Mouse (Mus musculus): ENCODE data around the gene Axin2. TPM values are rescaled to one million over a fixed set of nuclear protein-coding genes. Genes with fewer than 3 reads are reported as not detected.

The Axin2 gene
- polyA plus RNA-seq, 1 experiment from 2014 or later: 7.8 TPM

DNA sequence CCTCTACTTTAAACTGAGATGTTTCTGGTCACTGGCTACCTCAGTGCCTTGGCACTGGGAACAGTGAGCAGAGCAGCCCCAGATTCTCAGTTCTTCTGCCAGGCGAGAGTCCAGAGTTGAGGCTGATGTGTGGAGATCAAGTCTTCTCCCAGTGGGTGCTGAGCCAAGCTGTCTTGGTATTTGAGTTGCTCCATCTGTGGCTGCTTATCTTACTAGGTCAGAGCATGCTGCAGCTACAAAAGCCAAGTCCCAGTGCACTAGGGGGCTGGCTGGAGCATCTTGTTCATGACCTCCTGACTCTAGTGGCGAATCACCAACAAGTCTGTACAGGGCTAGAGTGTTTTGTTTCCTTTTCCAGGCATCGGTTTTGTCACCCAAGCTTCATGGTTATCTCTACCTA, 77.7 kb downstream of the Axin2 start:
- no peak for DNase-seq (ENCODE audit: low spot score)
- no peak for ATAC-seq
- 98% methylated on average over 3 of the region's 3 CpGs for WGBS

More for the DNA sequence above, 77.7 kb downstream of the Axin2 start:
- Histone ChIP-seq H3K4me2 (ENCODE audit: low read length) (no peak overlapping the region), H3K4me1 (ENCODE audit: control insufficient read depth, insufficient read depth, low read length) (no peaks in the 10 kb centered on the region), H3K9ac (ENCODE audit: low read length) (no peak overlapping the region), H3K27ac (ENCODE audit: low read depth, low read length) (no peak overlapping the region), H3K27me3 (replicated peaks; ENCODE audit: control insufficient read depth, insufficient read depth, low read length) (no peaks in the 10 kb centered on the region), H3K4me3 (ENCODE audit: low read depth, low read length) (no peak overlapping the region), H3K9me3 (replicated peaks; ENCODE audit: control insufficient read depth, low read length) (no peaks in the 10 kb centered on the region), H3K36me3 (ENCODE audit: control insufficient read depth, insufficient read depth, low read length) (no peaks in the 10 kb centered on the region)

Other genes starting within 250 kb of the Axin2 start
- not detected in 2 replicates for gene E030025P04Rik, start 224.0 kb downstream of the Axin2 start, polyA plus RNA-seq (2014; fragmentation: Nextera tagmentation; extraction: Ambion mirVana)